Mouse (Mus musculus) stomach, embryonic 15.5 days (tissue): Measurements from ENCODE around the gene Trim54. TPM values are rescaled to one million over a fixed set of nuclear protein-coding genes. Genes with fewer than 3 reads are reported as not detected.

Experiments used
- ATAC-seq: fragments of 200-750 bp; cut with Nextera tagmentation; 2 replicates; pipeline ENCODE4 v1.8.0; 2017; ENCODE audit warnings: low read depth, moderate number of reproducible peaks, moderate TSS enrichment; ENCODE audit not compliant: insufficient read depth, low FRiP score
- H3K27ac ChIP-seq: fragments of 300-500 bp; sonication (generic); 2 replicates; pipeline ENCODE4 v1.5.1; 2015; ENCODE audit warnings: mild to moderate bottlenecking, inconsistent platforms
- H3K27me3 ChIP-seq: fragments of 300-500 bp; sonication (generic); replicated peaks from 2 replicates; pipeline ENCODE4 v1.6.1; 2015; ENCODE audit warnings: inconsistent platforms
- H3K36me3 ChIP-seq: fragments of 300-500 bp; sonication (generic); 2 replicates; pipeline ENCODE4 v1.6.1; 2015; ENCODE audit warnings: inconsistent platforms
- H3K4me1 ChIP-seq: fragments of 300-500 bp; sonication (generic); 2 replicates; pipeline ENCODE4 v1.6.1; 2015; ENCODE audit warnings: inconsistent platforms
- H3K4me2 ChIP-seq: fragments of 300-500 bp; sonication (generic); 2 replicates; pipeline ENCODE4 v1.6.1; 2015; ENCODE audit warnings: mild to moderate bottlenecking, inconsistent platforms
- H3K4me3 ChIP-seq: fragments of 300-500 bp; sonication (generic); replicated peaks from 2 replicates; pipeline ENCODE4 v1.5.1; 2015; ENCODE audit warnings: inconsistent platforms
- H3K9ac ChIP-seq: fragments of 300-500 bp; sonication (generic); 2 replicates; pipeline ENCODE4 v1.6.1; 2015; ENCODE audit warnings: inconsistent platforms
- H3K9me3 ChIP-seq: fragments of 300-500 bp; sonication (generic); 2 replicates; pipeline ENCODE4 v1.6.1; 2016; ENCODE audit warnings: inconsistent platforms
- WGBS: fragments of 180-500 bp; shearing (Covaris S2); methylation state at CpG from one replicate; pipeline ENCODE4 v1.1.7; 2015; 5-methylcytosine and 5-hydroxymethylcytosine counted together
- polyA plus RNA-seq: library from polyadenylated mRNA; unstranded; fragments of >200 nt; fragmentation: Nextera tagmentation; extraction: Ambion mirVana; gene quantifications from 2 replicates; pipeline ENCODE4 v1.2.1, GENCODE M21; 2015

Trim54 gene
- 0.62 TPM in 1 of 2 replicates, not detected in the other for polyA plus RNA-seq

DNA sequence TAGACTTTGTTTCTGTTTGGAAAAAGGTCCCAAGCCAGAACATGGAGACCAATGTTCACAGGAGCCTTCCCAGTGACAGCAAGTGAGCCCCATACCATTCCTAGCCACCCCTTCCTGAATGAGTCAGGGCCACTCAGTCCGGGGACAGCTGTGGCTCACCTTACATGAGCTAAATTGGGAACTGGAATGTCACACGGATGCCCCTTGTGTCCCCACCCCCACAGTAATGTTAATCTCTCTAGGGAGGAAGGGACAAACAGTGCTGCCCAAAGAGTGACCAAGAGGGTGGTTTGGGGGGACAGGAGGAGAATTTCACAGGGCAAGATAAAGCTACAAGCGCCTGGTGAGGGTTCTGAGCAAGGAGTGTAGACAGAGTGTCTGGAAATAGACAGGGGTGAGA is at the start of gene Trim54:
Gene Trim54 (plus strand): TSS at position 359 of the 400 bp plus-strand sequence.
- no peak for ATAC-seq
- 29% methylated on average over 3 of the region's 3 CpGs for WGBS
- Histone ChIP-seq H3K27ac (no peak within 1 kb of the TSS), H3K4me3 (no peak within 1 kb of the TSS), H3K36me3 (no peaks in the 10 kb centered on the region), H3K9ac (no peak within 1 kb of the TSS), H3K4me1 (no peaks in the 10 kb centered on the region), H3K9me3 (no peaks in the 10 kb centered on the region), H3K27me3 (no peaks in the 10 kb centered on the region; the same call in 1 of the 2 replicates), H3K4me2 (no peak within 1 kb of the TSS)

DNA sequence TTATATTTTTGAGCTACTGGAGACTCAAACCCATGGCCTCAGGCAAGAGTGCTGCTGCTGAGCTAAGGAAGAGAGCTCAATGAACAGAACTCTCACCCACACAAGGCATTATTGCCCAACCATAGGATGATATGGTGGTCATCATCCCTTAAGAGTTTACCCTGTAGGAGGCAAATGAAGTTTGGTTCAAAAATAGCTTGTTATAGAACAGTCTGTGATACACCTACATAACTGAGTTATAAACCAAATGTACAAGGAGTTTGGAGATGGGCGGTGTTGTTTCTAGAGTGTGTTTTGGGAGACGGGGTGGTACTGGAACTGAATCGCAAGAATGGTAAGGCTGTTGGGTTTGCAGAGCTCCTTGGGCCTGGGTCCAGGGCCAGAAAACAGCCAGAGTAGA is 46.7 kb upstream of the Trim54 start:
- H3K4me3 ChIP-seq = no peak overlapping the region
- no peak overlapping the region for H3K27ac ChIP-seq
- H3K27me3 ChIP-seq = no peaks in the 10 kb centered on the region
- no peak overlapping the region for H3K9ac ChIP-seq
- WGBS = 99% methylated on average over 3 of the region's 3 CpGs
- no peak for ATAC-seq
- no peaks in the 10 kb centered on the region for H3K9me3 ChIP-seq
- H3K4me1 ChIP-seq = no peaks in the 10 kb centered on the region
- H3K4me2 ChIP-seq = no peak overlapping the region
- H3K36me3 ChIP-seq = peaks cover 75% of the 10 kb centered on the region

DNA sequence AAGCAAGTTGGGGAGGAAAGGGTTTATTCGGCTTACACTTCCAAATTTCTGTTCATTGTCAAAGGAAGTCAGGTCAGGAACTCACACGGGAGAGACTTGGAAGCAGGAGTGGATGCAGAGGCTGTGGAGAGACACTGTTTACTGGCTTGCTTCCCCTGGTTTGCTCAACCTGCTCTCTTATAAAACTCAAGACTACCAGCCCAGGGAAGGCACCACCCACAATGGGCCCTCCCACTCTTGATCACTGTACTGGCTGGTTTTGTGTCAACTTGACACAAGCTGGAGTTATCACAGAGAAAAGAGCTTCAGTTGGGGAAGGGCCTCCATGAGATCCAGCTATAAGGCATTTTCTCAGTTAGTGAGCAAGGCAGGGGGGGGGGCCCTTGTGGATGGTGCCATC is 45.5 kb upstream of the Trim54 start:
- Histone ChIP-seq H3K9ac (no peak overlapping the region), H3K4me2 (no peak overlapping the region), H3K4me3 (no peak overlapping the region), H3K27me3 (no peaks in the 10 kb centered on the region), H3K36me3 (peaks cover 88% of the 10 kb centered on the region), H3K9me3 (no peaks in the 10 kb centered on the region), H3K27ac (no peak overlapping the region), H3K4me1 (no peaks in the 10 kb centered on the region)
- ATAC-seq = no peak
- 78% methylated on average over 2 of the region's 2 CpGs for WGBS

DNA sequence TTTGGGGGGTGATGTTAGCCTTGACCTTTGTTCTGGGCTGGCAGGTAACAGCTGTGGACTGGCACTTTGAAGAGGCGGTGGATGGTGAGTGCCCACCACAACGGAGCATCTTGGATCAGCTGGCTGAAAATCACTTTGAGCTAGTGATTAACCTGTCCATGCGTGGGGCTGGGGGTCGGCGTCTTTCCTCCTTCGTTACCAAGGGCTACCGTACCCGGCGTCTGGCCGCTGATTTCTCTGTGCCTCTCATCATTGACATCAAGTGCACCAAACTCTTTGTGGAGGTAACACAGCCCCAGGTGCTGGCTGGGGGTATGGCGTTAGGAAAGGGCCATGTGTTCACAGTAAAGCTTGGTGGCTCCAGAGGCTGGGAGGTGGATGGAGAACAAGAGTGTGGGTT is 44.7 kb upstream of the Trim54 start:
- Histone ChIP-seq H3K27ac (no peak overlapping the region), H3K9me3 (no peaks in the 10 kb centered on the region), H3K9ac (no peak overlapping the region), H3K4me1 (no peaks in the 10 kb centered on the region), H3K27me3 (no peaks in the 10 kb centered on the region), H3K4me3 (no peak overlapping the region), H3K36me3 (peaks cover 89% of the 10 kb centered on the region), H3K4me2 (no peak overlapping the region)
- WGBS = 94% methylated on average over 11 of the region's 11 CpGs
- no peak for ATAC-seq

DNA sequence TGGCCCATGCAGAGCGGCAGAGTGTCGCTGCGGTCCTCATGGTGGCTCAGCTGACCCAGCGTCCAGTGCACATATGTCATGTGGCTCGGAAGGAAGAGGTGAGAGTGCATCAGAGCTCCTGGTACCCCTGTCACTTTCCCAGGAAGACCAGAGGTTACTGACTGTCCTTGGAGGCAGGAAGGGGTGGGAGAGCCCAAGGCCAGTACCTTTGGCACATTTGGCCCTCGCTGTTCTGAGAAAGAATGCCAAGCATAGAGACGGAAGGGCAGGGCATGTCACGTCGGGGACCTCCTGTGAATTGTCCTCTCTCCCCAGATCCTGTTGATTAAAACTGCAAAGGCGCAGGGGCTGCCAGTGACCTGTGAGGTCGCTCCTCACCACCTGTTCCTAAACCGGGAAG is 43.3 kb upstream of the Trim54 start:
- no peaks in the 10 kb centered on the region for H3K9me3 ChIP-seq
- ATAC-seq = no peak
- H3K27ac ChIP-seq = no peak overlapping the region
- no peak overlapping the region for H3K4me3 ChIP-seq
- H3K9ac ChIP-seq = no peak overlapping the region
- H3K36me3 ChIP-seq = peaks cover 89% of the 10 kb centered on the region
- H3K4me2 ChIP-seq = no peak overlapping the region
- no peaks in the 10 kb centered on the region for H3K4me1 ChIP-seq
- WGBS = 89% methylated on average over 12 of the region's 12 CpGs
- no peaks in the 10 kb centered on the region for H3K27me3 ChIP-seq

DNA sequence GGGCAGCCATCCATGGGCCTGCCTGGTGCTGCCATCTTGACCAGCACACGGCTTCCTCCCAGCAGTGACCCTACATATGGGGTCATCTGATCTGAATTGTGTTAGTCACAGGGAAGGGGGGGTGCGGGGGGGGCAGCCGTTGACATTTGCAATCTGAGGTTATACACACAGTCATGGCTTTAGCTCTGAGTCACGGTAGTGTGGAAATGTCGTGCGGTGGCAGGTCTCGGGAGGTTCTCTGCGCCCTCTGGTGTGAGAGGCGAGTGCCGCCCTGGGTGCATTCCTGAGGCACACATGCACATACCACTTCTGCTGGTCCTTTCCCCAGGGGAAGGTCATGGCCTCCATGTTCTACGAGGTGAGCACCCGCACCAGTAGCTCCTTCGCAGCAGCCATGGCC is 40.2 kb upstream of the Trim54 start:
- no peaks in the 10 kb centered on the region for H3K27me3 ChIP-seq
- peaks cover 73% of the 10 kb centered on the region for H3K36me3 ChIP-seq
- H3K9me3 ChIP-seq = no peaks in the 10 kb centered on the region
- H3K9ac ChIP-seq = no peak overlapping the region
- ATAC-seq = no peak
- WGBS = 83% methylated on average over 13 of the region's 13 CpGs
- H3K4me2 ChIP-seq = no peak overlapping the region
- no peak overlapping the region for H3K4me3 ChIP-seq
- H3K4me1 ChIP-seq = 0 out of 2 replicates have a peak, but pooled peaks cover 3% of the 10 kb centered on the region
- H3K27ac ChIP-seq = no peak overlapping the region

DNA sequence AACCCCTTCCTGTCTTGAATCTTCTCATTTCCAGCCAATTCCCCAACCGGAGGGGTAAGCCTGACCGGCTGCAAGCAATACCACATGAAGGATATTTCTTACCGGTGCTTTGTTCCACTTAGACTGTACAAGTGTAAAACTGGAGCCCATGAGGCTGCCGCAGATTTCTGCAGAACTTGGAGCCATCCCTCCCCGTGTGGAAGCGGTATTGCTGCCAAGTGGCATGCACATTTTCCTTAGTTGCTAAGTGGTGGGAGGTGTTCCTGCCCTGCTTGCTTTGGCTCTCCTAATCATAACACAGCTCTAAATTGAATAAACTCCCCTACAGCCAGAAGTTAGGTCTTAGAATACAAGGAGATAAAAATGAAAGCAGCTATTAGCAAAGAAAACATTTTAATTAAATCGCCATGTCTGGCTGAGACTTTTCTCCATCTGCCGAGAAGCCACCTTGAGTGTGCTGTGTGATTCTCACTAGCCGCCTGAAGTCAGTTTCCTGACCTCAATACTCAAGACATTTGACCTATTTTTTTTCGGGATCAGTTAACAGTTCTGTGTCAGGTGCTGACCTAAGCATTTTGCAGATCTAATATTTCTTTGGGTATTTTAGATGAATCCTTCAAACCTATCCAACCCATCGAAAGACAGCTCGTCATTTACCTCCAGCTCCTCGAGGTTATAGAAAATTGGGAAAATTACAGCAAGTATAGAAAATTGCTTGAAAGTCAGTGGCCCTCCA is 36.3 kb upstream of the Trim54 start:
- Histone ChIP-seq H3K9ac (no peak overlapping the region), H3K27ac (no peak overlapping the region), H3K4me3 (no peak overlapping the region), H3K4me2 (no peak overlapping the region), H3K36me3 (peaks cover 38% of the 10 kb centered on the region; the same call in 1 of the 2 replicates), H3K27me3 (no peaks in the 10 kb centered on the region), H3K4me1 (peaks cover 3% of the 10 kb centered on the region; the same call in 1 of the 2 replicates), H3K9me3 (no peaks in the 10 kb centered on the region)
- WGBS = 70% methylated on average over 13 of the region's 13 CpGs
- no peak for ATAC-seq

DNA sequence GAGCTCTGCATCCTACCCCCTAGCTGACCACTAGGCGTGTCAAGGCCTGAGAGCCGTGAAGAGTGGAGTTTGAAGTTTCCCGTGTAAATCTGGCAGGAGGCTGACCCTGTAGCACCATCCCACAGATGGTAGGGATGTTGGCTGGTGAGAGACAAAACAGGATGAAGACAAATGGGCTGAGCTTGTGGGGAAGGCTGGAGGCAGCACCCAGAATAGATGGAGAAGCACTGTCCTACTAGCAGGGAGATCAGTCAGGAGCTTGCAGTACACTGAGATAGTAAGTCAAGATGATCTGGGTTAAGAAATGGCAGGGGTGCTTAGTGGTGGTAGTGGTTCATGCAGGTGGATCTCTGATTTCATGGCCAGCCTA is 35.7 kb upstream of the Trim54 start:
- ATAC-seq = no peak
- H3K27ac ChIP-seq = no peak overlapping the region
- no peaks in the 10 kb centered on the region for H3K9me3 ChIP-seq
- no peak overlapping the region for H3K9ac ChIP-seq
- no peak overlapping the region for H3K4me3 ChIP-seq
- no peaks in the 10 kb centered on the region for H3K27me3 ChIP-seq
- H3K4me1 ChIP-seq = peaks cover 3% of the 10 kb centered on the region; the same call in 1 of the 2 replicates
- 59% methylated on average over 3 of the region's 3 CpGs for WGBS
- peaks cover 32% of the 10 kb centered on the region; the same call in 1 of the 2 replicates for H3K36me3 ChIP-seq
- H3K4me2 ChIP-seq = no peak overlapping the region

DNA sequence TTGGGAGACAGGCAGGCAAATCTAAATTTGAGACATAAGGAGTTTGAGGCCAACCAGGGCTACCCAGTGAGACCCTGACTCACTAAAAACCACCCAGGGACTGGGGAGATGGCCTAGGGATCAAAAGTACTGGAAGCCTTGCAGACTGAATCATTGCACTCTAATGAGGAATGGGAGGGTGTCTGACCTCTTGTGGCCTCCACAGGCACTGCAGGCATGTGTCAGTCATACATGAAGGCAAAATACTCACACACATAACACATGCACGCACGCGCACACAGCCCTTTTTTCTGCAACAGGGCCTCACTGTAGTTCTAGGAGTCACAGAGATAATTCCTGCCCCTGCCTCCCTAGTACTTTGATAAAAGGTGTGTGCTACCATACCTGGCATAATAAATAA is 35.1 kb upstream of the Trim54 start:
- ATAC-seq = no peak
- 81% methylated on average over 3 of the region's 3 CpGs for WGBS

DNA sequence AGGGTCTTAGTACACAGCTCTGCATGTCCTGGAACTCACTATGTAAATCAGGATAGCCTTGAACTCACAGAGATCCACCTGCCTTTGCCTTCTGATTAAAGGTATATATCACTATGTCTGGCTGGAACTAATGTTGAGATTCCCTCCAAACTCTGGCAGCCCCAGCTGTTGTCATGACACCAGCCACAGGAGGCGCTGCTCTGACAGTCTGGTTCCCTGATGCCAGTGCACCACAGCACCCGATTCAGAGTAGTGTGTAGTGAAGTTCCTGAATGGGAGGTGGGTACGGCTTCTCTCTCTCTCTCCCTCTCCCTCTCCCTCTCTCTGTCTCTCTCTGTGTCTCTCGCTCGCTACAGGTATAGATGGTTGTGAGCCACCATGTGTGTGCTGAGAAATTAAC is 34.2 kb upstream of the Trim54 start:
- no peak overlapping the region for H3K4me3 ChIP-seq
- H3K4me1 ChIP-seq = peaks cover 3% of the 10 kb centered on the region; the same call in 1 of the 2 replicates
- H3K4me2 ChIP-seq = no peak overlapping the region
- peaks cover 17% of the 10 kb centered on the region; the same call in 1 of the 2 replicates for H3K36me3 ChIP-seq
- 21% methylated on average over 5 of the region's 5 CpGs for WGBS
- H3K27me3 ChIP-seq = 0 out of 2 replicates have a peak, but pooled peaks cover 4% of the 10 kb centered on the region
- ATAC-seq = no peak
- no peak overlapping the region for H3K9ac ChIP-seq
- no peaks in the 10 kb centered on the region for H3K9me3 ChIP-seq
- H3K27ac ChIP-seq = no peak overlapping the region

More for the DNA sequence above, 35.1 kb upstream of the Trim54 start:
- H3K27me3 ChIP-seq = 0 out of 2 replicates have a peak, but pooled peaks cover 3% of the 10 kb centered on the region
- H3K36me3 ChIP-seq = peaks cover 27% of the 10 kb centered on the region; the same call in 1 of the 2 replicates
- H3K4me1 ChIP-seq = peaks cover 3% of the 10 kb centered on the region; the same call in 1 of the 2 replicates
- no peak overlapping the region for H3K4me2 ChIP-seq
- H3K9ac ChIP-seq = no peak overlapping the region
- no peak overlapping the region for H3K4me3 ChIP-seq
- H3K27ac ChIP-seq = no peak overlapping the region
- no peaks in the 10 kb centered on the region for H3K9me3 ChIP-seq

DNA sequence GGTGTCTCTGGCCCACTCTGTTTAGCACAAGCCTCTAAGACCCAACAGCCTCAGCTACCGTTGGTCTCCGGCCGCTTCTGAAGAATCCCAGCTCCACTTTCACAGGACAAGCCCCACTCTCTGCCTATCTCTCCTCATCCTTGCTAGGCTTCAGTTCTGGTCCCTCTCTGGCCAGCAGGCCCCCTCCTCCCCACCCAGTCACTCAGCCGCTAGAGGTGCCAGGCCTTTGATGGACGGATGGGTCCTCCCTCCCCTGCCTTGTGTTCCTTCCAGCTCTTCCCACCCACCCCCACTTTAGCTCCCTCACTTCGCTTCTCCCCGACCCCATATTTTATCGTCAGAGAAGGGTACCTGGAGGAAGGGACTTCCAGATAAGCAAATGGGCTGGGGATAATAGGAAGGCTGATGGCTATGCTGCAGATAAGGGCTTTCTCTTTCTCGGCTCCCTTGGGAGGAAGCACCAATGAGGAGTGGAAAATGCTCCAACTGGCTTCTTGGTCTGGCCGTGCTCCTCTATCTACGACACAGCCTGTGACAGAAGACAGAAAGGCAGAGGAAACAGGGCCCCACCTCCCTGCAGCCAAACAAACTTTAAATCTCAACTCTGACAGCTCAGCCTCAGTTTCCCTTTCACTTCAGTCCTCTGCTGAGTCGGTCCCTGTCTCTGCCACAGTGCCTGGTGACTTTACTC is 33.4 kb upstream of the Trim54 start:
- Histone ChIP-seq H3K4me1 (peaks cover 3% of the 10 kb centered on the region; the same call in 1 of the 2 replicates), H3K4me2 (no peak overlapping the region), H3K36me3 (0 out of 2 replicates have a peak, but pooled peaks cover 10% of the 10 kb centered on the region), H3K9ac (no peak overlapping the region), H3K4me3 (no peak overlapping the region), H3K9me3 (no peaks in the 10 kb centered on the region), H3K27ac (no peak overlapping the region), H3K27me3 (peaks cover 8% of the 10 kb centered on the region; the same call in 1 of the 2 replicates)
- 28% methylated on average over 12 of the region's 12 CpGs for WGBS
- no peak for ATAC-seq

DNA sequence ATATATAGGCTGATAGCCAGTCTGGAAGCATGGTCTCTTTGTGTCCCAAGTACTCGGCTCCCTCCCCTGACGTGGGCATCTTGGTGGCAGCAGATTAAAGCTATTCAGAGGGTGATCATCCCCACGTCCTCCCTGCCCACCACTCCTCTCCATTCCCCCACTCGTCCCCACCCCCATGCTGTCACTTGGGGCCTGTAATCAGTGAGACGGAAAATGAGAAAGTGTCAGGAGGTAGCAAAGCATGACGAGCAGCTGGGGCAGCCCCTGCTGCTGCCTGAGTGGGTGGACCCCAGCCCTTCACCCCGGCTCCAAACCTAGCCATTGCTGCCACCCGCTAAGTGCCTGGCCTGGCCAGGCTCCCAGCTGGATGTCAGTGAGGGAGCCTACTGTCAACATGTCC is 32.6 kb upstream of the Trim54 start:
- H3K9me3 ChIP-seq = no peaks in the 10 kb centered on the region
- H3K4me1 ChIP-seq = peaks cover 3% of the 10 kb centered on the region; the same call in 1 of the 2 replicates
- no peak overlapping the region for H3K27ac ChIP-seq
- WGBS = 26% methylated on average over 8 of the region's 8 CpGs
- H3K36me3 ChIP-seq = 0 out of 2 replicates have a peak, but pooled peaks cover 2% of the 10 kb centered on the region
- no peak overlapping the region for H3K9ac ChIP-seq
- ATAC-seq = no peak
- no peak overlapping the region for H3K4me3 ChIP-seq
- H3K27me3 ChIP-seq = peaks cover 15% of the 10 kb centered on the region; the same call in 1 of the 2 replicates
- H3K4me2 ChIP-seq = no peak overlapping the region
